Mouse (Mus musculus) embryonic stem cell, embryonic (primary cell): ENCODE measurements around the gene Kcnk7.

Experiments used
- CTCF ChIA-PET, 4 experiments: fragments of 300-600 bp in 2 of 4; fragments of 350-600 bp in 2 of 4; sonication (Branson Sonifier 250); formaldehyde crosslinking; loops; one replicate each; lab custom pipeline; 2022; ENCODE audit warnings: inconsistent platforms in 2 of 4; lab: Charles Lee
- POLR2A ChIA-PET, 4 experiments: fragments of 300-600 bp in 2 of 4; fragments of 350-600 bp in 2 of 4; sonication (Branson Sonifier 250); formaldehyde crosslinking; loops; one replicate each; lab custom pipeline; 2022; ENCODE audit warnings: antibody characterized with exemption in 4 of 4, inconsistent platforms in 1 of 4; lab: Charles Lee

Kcnk7 gene

DNA sequence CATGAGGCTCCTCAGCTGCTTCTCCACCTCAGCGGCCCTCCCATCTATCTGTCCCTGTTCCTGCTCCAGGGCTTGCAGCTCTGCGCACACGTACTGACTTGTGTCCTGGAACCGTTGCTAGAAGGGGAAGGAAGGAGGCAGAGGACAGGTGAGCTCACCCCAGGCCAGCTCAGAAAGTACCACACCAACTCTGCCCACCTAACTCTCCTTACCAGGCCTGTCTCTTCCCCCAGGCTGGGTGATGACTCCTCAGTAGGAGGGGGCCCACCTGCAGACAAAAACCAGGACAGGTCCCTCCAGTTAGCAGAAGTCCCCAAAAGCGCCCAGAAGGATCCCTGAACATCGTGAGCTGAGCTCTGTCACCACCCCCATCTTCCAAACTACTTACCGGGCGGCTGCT is 6.4 kb downstream of the Kcnk7 start:
- CTCF ChIA-PET: interaction anchor here (0.5 to 4.8 kb wide), 53 partner anchors 9 to 375 kb away, joined by 3 to 78 read pairs (median 4); partner anchors contain the start of genes Ehbp1l1 (in 2 of the 4), Fam89b (in 2 of the 4), Sipa1 (in 2 of the 4) and Kat5 (in 1 of the 4)
- POLR2A ChIA-PET: interaction anchor here (0.6 to 2.7 kb wide), 29 partner anchors 8 to 221 kb away, joined by 3 to 17 read pairs (median 4); partner anchors contain the start of genes Ehbp1l1 (in 2 of the 4), Map3k11 (in 2 of the 4), Pcnx3 (in 2 of the 4) and Cfl1 (in 1 of the 4)

DNA sequence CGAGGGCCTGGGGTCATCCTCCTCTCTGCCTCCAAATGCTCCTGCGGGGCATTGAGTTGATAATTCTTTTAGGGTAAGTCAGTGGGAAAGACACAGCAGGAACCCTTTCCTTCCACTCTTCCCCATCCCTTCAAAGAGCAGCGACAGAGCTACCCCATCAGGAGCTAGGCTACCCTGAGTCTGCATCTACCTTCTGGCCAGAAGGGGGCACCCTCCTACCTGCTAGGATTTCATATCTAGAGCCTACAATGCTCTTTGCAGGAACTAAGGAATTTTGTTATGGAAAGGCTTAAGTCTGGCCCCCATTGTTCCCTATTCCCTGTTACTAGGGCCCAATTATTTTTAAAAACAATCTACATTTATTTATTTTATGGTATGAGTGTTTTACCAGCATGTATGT is 7.1 kb downstream of the Kcnk7 start:
- POLR2A ChIA-PET: interaction anchor here in 3 of 4 experiments (0.6 to 2.7 kb wide), 26 partner anchors 9 to 221 kb away, joined by 3 to 17 read pairs (median 4); partner anchors contain the start of genes Ehbp1l1 (in 2 of the 3), Cfl1 (in 1 of the 3), Fam89b (in 1 of the 3) and Kat5 (in 1 of the 3)
- CTCF ChIA-PET: interaction anchor here (0.5 to 4.8 kb wide), 59 partner anchors 8 to 375 kb away, joined by 3 to 78 read pairs (median 4); partner anchors contain the start of genes Ehbp1l1 (in 2 of the 4), Fam89b (in 2 of the 4), Sipa1 (in 2 of the 4) and Kat5 (in 1 of the 4)

DNA sequence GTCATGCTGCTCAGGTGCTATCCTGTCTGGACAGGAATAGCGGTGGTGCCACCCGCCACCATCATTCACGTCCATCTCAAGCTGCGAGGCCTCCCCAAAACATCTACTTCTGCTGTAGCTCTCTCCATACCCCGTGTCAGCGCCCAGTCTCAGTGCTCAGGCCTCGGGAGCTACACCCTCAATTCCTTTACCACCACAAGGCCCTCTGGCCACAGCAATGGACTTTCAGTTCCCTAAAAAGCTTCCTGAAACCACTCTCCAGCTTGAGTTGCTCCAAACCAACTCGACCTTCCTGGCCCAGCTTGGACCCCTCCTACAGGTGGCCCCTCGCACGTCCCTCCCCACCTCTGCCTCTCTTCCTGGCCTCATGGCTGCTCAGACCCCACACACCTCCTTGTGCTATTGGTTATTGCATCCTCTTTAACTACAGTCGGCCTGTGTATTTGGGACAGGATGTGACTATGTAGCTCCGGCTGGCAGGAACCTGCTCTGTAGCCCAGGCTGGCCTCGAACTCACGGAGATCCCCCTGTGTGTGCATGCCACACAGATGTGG is 7.8 kb downstream of the Kcnk7 start:
- CTCF ChIA-PET: interaction anchor here (0.6 to 4.8 kb wide), 16 partner anchors 14 to 192 kb away, joined by 3 to 78 read pairs (median 5); partner anchors contain the start of genes Ehbp1l1 (in 1 of the 4) and Fam89b (in 1 of the 4)
- POLR2A ChIA-PET: interaction anchor here in 2 of 4 experiments (1.2 to 2.7 kb wide), 6 partner anchors 13 to 75 kb away, joined by 3 to 19 read pairs (median 6); partner anchors contain the start of gene Ehbp1l1 (in 2 of the 2)

DNA sequence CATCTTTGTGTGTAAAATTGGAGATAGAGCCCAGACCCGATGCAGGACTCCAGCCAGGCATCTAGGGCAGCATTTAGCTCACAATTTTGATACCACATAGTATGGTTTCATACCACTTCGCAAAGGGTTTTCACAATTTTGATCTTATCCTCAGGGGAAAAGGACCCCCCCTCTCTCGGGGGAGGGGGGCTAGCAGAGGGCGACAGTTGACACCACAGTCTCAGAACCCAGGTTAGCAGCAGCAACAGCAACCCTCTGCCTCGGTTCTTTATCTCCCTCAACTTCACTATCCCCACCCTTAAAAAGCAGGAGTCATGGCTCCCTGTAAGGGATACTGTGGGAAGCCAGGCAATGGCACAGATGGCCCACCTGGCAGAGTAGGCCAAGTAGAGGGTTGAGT is 9.1 kb downstream of the Kcnk7 start:
- POLR2A ChIA-PET: interaction anchor here (0.5 to 2.6 kb wide), 21 partner anchors 8 to 405 kb away, joined by 3 to 19 read pairs (median 4); partner anchors contain the start of genes Ehbp1l1 (in 2 of the 4), Ap5b1 (in 1 of the 4), Map3k11 (in 1 of the 4) and Pcnx3 (in 1 of the 4)
- CTCF ChIA-PET: interaction anchor here (0.6 to 4.8 kb wide), 8 partner anchors 13 to 564 kb away, joined by 3 to 78 read pairs (median 6); partner anchors contain the start of genes Ehbp1l1 (in 1 of the 4), Fam89b (in 1 of the 4) and Scyl1 (in 1 of the 4)

DNA sequence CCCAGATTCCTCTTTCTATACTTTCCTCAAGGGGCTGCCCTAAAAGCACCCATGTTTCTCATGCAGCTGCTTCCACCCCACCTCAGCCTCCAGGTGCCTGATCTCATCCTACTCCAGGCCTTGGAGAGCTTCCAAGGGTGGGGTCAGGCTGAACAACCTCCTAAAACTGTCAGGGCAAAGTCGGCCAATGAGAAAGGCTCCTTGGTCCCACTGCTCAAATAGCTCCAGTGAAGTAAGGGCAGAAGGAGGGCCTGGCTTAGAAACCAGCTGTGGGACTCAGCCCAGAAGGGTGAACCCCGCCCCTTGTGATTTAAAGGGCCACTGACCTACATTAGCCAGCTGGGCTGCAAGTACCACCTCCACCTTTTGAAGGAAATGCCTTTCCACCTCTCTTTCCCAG is 9.6 kb downstream of the Kcnk7 start:
- ChIA-PET POLR2A (interaction anchor here (0.5 to 2.6 kb wide), 21 partner anchors 9 to 405 kb away, joined by 3 to 19 read pairs (median 3); partner anchors contain the start of genes Ehbp1l1 (in 2 of the 4), Ap5b1 (in 1 of the 4), Map3k11 (in 1 of the 4) and Pcnx3 (in 1 of the 4)), CTCF (interaction anchor here (0.5 to 4.8 kb wide), 14 partner anchors 12 to 564 kb away, joined by 3 to 78 read pairs (median 5); partner anchors contain the start of genes Efemp2 (in 1 of the 4), Ehbp1l1 (in 1 of the 4), Fam89b (in 1 of the 4) and Scyl1 (in 1 of the 4))

DNA sequence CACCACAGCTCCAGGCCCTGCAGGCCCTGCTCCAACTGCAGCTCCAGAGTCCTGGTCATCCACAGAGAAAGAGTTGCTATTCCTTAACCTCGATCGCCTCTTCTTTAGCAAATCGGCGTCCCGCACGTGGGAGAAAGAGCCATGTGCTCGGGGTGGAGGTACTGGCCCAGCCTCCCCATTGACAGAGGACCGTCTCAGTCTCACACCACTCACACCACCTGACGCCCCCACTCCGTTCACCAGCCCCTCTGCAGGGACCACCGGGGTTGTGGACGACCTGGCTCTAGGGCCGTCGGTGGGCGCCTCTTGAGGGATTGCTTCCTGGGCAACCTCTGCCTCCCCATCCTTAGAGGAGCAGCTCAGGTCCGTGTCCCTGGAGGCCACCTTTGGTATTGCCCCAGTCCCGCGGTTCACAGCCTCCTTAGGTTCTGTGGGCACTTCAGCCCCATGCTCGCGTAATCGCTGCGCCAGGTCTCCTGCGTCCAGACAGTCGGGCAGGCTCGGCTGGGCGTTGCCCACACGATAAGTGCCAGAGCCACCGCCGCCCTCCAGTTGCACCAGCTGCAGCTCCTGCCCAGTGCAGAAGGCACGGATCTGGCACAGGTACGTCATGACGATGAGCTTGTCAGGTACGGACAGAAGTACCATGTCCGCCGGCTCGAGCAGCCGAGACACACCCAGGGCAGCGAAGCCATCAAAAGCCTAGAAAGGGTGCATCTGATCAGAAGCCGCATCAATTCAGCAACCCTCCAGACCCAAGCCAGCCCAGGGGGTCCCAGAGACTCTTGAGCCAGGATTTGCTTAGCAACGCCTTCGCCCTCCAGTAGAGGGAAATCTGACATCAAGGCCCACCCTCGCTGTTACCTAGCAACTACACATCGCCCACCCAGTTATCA is 11.9 kb downstream of the Kcnk7 start:
- CTCF ChIA-PET: interaction anchor here (0.6 to 3.0 kb wide), 29 partner anchors 8 to 208 kb away, joined by 3 to 29 read pairs (median 4); partner anchors contain the start of genes Ap5b1 (in 2 of the 4), Ehbp1l1 (in 2 of the 4), Fam89b (in 2 of the 4) and Cdc42ep2 (in 1 of the 4)

DNA sequence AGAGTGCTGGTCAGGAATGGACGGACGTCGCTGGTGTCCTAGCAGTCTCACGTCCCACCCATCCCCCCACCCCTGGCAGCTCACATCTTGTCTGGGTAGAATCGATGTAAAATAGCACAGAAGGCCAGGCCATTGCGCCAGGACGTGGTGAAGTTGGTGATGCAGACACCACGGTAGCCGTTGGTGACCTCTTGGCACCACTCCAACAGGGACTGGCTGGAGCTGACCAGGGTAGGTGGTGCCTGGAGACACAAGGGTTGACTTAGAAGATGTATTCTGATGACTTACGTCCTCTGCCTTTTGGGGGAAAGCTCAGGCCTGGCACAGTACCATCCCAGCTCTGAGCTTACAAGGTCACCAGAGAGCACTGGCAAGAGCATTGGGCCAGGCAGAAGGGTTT is 12.8 kb downstream of the Kcnk7 start:
- POLR2A ChIA-PET: interaction anchor here in 3 of 4 experiments (0.8 to 3.0 kb wide), 11 partner anchors 8 to 229 kb away, joined by 3 to 22 read pairs (median 6); partner anchors contain the start of genes Ehbp1l1 (in 2 of the 3), Fam89b (in 1 of the 3), Map3k11 (in 1 of the 3) and Mus81 (in 1 of the 3)

More for the DNA sequence above, 11.9 kb downstream of the Kcnk7 start:
- POLR2A ChIA-PET: interaction anchor here (0.6 to 3.0 kb wide), 42 partner anchors 9 to 303 kb away, joined by 3 to 22 read pairs (median 3); partner anchors contain the start of genes Ehbp1l1 (in 3 of the 4), Pcnx3 (in 2 of the 4), Fam89b (in 1 of the 4) and Map3k11 (in 1 of the 4)

DNA sequence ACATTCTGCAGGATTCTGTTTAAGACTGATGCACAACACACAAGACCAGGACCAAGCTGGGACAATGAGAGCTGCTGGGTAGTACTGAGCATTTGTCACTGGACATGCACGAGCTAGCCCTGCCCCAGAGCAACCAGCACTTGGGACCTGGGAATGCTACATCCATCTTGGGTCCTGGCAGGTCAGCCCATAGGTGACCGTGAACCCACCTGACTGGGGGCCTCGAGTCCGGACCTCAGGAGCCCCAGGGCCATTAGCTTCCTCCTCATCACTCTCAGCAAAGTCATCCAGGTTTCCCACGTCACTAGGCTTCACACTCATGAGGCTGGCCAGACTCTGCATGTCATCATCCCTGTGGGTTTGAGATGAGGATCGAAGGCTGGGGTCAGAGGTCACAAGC is 17.1 kb downstream of the Kcnk7 start:
- ChIA-PET CTCF (interaction anchor here in 2 of 4 experiments (0.6 to 1.9 kb wide), 2 partner anchors 11 to 458 kb away, joined by 4 to 8 read pairs; no protein-coding TSS in a partner anchor), POLR2A (interaction anchor here in 1 of 4 experiments (1.1 kb wide), 1 partner anchor 8 kb away, joined by 3 read pairs; the partner anchor contains the start of gene Fam89b)

More for the DNA sequence above, 12.8 kb downstream of the Kcnk7 start:
- CTCF ChIA-PET: interaction anchor here (0.6 to 3.0 kb wide), 10 partner anchors 9 to 218 kb away, joined by 3 to 29 read pairs (median 5); partner anchors contain the start of genes Ap5b1 (in 2 of the 4), Fam89b (in 2 of the 4) and Ehbp1l1 (in 1 of the 4)

DNA sequence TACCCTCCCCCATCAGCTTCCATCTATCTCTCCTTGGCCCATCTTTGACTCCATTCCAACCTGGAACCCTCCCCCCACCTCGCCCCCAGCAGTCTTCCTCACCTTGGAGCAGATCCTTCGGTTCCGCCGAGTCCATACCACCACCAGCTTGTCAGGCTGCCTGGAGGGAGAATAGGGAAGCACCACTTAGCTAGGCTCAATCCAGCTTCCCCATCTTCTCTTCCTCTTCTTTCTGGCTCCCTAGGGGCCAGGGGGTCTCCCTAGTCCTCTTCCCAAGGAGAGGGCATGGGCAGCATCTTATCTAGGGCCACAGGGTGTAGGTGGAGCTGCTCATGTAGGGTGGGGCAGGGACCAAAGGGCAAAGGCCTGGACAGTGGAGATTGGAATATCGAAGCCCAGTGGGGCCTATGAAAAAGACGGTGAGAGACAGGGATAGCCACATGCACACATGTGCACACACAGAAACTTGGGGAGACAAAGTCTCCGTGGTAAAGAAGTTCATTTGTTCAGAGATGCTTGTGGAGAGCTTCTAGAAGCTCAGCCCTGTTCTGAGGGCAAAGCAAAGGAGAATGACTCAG is 18.8 kb downstream of the Kcnk7 start:
- CTCF ChIA-PET: interaction anchor here in 1 of 4 experiments (0.7 to 8.3 kb wide), 2 partner anchors 11 to 1219 kb away, joined by 4 to 78 read pairs; partner anchors contain the start of gene Gpr137
- POLR2A ChIA-PET: interaction anchor here (0.6 to 0.8 kb wide), 5 partner anchors 18 to 166 kb away, joined by 3 to 6 read pairs (median 3); partner anchors contain the start of gene Ltbp3 (in 1 of the 4)

DNA sequence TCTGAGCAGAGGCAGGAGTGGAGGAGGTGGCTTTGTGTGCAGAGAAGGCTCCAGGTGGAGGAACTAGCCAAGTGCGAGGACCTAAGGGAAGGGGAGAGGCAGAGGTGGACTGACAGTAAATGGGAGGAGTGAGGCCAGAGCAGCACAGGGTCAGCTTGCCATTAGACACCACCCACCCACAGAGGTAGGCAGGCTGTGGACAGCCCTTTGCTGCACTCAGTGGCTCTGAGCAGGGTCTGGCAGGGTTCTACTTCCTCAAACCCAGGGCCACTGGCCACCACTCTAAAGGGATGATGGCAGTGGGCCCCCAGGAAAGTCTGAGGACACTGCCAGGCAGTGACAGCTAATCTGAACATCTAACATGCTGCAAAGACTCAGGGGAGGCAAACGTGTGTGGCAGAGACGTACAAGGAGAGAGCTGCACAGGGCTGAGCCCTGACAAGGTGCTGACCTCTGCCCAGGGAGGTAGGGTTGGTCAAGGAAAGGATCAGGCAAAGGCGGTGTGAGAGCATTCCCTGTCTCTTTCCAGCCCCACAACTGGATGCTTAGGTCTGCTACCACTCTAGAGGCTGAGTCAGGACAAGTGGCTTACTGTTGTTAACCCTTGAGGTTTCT is 19.9 kb downstream of the Kcnk7 start:
- POLR2A ChIA-PET: interaction anchor here in 3 of 4 experiments (0.5 to 3.8 kb wide), 10 partner anchors 8 to 362 kb away, joined by 3 to 19 read pairs (median 4); partner anchors contain the start of gene Mus81 (in 1 of the 3)
- CTCF ChIA-PET: interaction anchor here (0.6 to 8.3 kb wide), 7 partner anchors 8 to 404 kb away, joined by 3 to 78 read pairs (median 4); partner anchors contain the start of gene Snx15 (in 1 of the 4)

DNA sequence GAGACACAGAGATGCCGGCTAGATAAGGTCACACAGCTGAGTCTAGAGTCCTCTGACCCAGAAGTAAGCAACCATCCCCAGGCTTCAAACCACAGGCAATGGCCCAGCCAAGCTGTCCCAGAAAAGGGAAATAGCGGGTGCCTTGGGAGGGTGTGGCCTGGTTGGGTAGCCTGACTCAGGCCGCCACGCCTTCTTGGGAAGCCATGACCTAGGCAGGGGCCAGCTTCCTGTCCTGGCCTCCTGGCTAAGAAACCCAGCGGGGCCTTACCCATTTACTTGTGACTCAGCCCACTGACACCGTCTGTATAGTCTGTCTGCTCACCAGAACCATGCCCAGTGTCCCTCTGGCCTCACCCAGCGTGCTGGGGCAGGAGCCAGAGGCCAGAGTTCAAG is 20.4 kb downstream of the Kcnk7 start:
- ChIA-PET CTCF (interaction anchor here (0.8 to 8.3 kb wide), 6 partner anchors 9 to 403 kb away, joined by 3 to 78 read pairs (median 4); partner anchors contain the start of gene Snx15 (in 1 of the 4)), POLR2A (interaction anchor here in 3 of 4 experiments (0.5 to 5.0 kb wide), 14 partner anchors 9 to 361 kb away, joined by 3 to 23 read pairs (median 4); partner anchors contain the start of genes Ccdc85b (in 1 of the 3) and Mus81 (in 1 of the 3))

DNA sequence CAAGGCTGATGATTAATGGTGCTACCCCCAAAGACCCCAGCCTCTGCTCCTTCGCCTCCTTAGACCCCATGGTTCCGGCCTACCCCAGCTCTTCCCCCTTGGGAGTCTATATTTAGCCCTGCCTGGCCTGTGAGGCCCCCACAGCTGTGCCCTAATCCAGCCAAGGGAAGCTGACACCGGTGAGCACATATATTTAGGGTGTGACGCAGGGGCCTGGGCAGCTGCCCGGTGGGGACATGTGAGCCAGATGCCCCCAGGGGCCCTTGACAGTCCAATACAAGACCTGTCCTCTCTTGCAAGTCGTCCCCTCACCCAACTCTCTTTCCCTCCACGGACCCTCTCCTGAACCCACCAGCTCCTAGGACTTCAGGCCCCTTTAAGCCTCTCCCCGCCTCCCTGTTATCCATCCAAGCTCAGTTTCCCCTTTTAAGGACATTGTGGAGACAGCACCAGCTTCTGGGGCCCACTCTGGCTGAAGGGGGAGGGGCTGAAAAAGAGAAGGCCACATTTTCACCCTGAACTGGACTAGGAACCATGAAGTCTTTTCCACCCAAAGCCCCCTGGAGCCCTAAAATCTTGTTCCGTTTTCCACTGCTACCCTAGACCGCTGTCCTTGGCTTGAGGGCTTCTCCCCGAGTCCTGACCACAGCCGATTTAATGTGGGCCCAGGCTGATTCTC is 21.0 kb downstream of the Kcnk7 start:
- ChIA-PET POLR2A (interaction anchor here (0.7 to 5.0 kb wide), 25 partner anchors 9 to 268 kb away, joined by 3 to 23 read pairs (median 4); partner anchors contain the start of genes Ccdc85b (in 1 of the 4), Map3k11 (in 1 of the 4), Mus81 (in 1 of the 4) and Pcnx3 (in 1 of the 4)), CTCF (interaction anchor here (1.1 to 8.3 kb wide), 9 partner anchors 9 to 402 kb away, joined by 3 to 78 read pairs (median 5); partner anchors contain the start of genes Ap5b1 (in 1 of the 4) and Snx15 (in 1 of the 4))

DNA sequence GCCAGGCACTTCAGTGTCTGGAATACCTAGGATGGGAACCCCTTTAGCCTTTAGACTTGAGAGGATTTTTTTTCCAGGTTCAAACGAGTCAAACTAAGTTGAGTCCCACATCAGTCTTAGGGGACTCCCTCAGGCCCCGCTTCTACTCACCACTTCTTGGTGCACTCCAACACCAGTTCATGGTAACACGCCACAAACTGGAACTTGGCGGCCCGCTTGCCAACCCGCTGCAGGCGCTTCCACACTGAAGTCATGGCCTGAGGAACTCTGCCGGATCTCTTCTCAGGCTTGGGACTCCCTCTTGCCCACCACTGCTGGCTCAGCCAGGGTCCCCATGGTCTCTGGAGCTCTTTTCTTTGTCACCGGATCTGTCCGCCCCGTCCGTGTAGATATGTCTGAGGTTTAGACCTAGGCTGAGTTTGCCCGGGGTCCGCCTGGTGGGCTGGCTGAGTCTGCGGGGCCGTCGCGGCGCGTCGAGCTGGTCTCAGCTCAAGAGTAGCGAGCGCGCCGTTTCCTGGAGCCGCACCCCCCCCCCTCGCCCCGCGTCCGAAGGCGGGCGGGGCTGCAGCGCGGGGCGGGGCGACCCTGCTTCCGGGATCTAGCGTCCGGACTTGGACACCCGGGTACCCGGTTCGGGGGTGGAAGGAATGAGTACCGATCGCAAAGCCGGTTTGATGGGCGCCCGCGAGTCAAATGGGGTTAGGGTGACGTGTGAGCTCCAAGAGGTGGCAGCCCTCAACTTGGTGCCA is 21.8 kb downstream of the Kcnk7 start, which contains the start of gene Ehbp1l1:
Ehbp1l1 (minus strand) TSS at position 551 of the 749 bp plus-strand sequence.
- POLR2A ChIA-PET: interaction anchor here (0.6 to 5.0 kb wide), 38 partner anchors 9 to 1852 kb away, joined by 3 to 23 read pairs (median 4); partner anchors contain the start of genes Capn1 (in 1 of the 4), Ccdc85b (in 1 of the 4), Cdca5 (in 1 of the 4) and Cfl1 (in 1 of the 4)
- CTCF ChIA-PET: interaction anchor here (0.6 to 8.3 kb wide), 19 partner anchors 10 to 355 kb away, joined by 3 to 78 read pairs (median 5); partner anchors contain the start of gene Ap5b1 (in 2 of the 4)
